Mouse (Mus musculus) CH12.LX (cell line): ENCODE data around the gene Aldh4a1. TPM values are rescaled to one million over a fixed set of nuclear protein-coding genes. Genes with fewer than 3 reads are reported as not detected.

Experiments used
- DNase-seq: peaks from one replicate; pipeline ENCODE4 v3.0.0-alpha.2; 2013; ENCODE audit errors: extremely low read depth
- H3K27ac ChIP-seq: 2 replicates; pipeline ENCODE4 v1.5.1; 2012; ENCODE audit warnings: low read depth, mild to moderate bottlenecking, control low read depth, moderate library complexity; ENCODE audit not compliant: insufficient read depth
- H3K27me3 ChIP-seq: replicated peaks from 2 replicates; pipeline ENCODE3; 2012; ENCODE audit warnings: inconsistent platforms
- H3K36me3 ChIP-seq, 2 experiments: replicated peaks in 1 of 2; 2 replicates each; pipeline versions ENCODE3 to v1.6.1; 2012; ENCODE audit warnings: inconsistent platforms in 1 of 2, low read length in 1 of 2, mild to moderate bottlenecking in 1 of 2, mixed read lengths in 1 of 2, moderate library complexity in 1 of 2; ENCODE audit not compliant: control insufficient read depth in 1 of 2, insufficient read depth in 1 of 2
- H3K4me1 ChIP-seq, 2 experiments: 2 replicates each; pipeline ENCODE4 v1.6.1; 2012; ENCODE audit warnings: inconsistent platforms in 1 of 2, moderate library complexity in 1 of 2; ENCODE audit not compliant: insufficient read depth in 2 of 2, control insufficient read depth in 1 of 2
- H3K4me2 ChIP-seq: 2 replicates; pipeline ENCODE4 v1.6.1; 2012; ENCODE audit warnings: low read depth, mild to moderate bottlenecking, control low read depth; ENCODE audit not compliant: poor library complexity, insufficient read depth, severe bottlenecking
- H3K4me3 ChIP-seq, 3 experiments: fragments of 150-350 bp in 1 of 3; sonication (generic) in 1 of 3; replicated peaks in 1 of 3; 2 replicates each; pipeline versions ENCODE3 to v1.5.1; 2011 to 2012; ENCODE audit warnings: low read depth in 2 of 3, low read length in 2 of 3, mild to moderate bottlenecking in 2 of 3, moderate library complexity in 2 of 3, control low read depth in 1 of 3, improper control_type of control experiment in 1 of 3, inconsistent platforms in 1 of 3, mixed read lengths in 1 of 3; ENCODE audit not compliant: poor library complexity in 1 of 3
- H3K79me2 ChIP-seq: replicated peaks from 2 replicates; pipeline ENCODE4 v1.6.1; 2012; ENCODE audit warnings: mild to moderate bottlenecking, moderate library complexity; ENCODE audit not compliant: control insufficient read depth, poor library complexity, insufficient read depth, severe bottlenecking; ENCODE audit errors: extremely low read depth
- H3K9ac ChIP-seq: 2 replicates; pipeline ENCODE4 v1.6.1; 2012; ENCODE audit warnings: low read depth, mild to moderate bottlenecking, control low read depth, moderate library complexity; ENCODE audit not compliant: insufficient read depth
- H3K9me3 ChIP-seq: replicated peaks from 2 replicates; pipeline ENCODE3; 2012; ENCODE audit warnings: low read length, inconsistent platforms, mixed read lengths
- CTCF ChIP-seq, 2 experiments: IDR thresholded peaks in 1 of 2; conservative IDR thresholded peaks in 1 of 2; 2 replicates each; pipeline ENCODE4 v1.5.1; 2011 to 2012; ENCODE audit warnings: low read depth in 2 of 2, low read length in 2 of 2, improper control_type of control experiment in 1 of 2, inconsistent platforms in 1 of 2, mild to moderate bottlenecking in 1 of 2, moderate library complexity in 1 of 2
- E2F4 ChIP-seq: IDR thresholded peaks from 2 replicates; pipeline ENCODE4 v1.6.1; 2011; ENCODE audit warnings: low read depth, low read length, improper control_type of control experiment; ENCODE audit not compliant: insufficient replicate concordance
- ELF1 ChIP-seq: IDR thresholded peaks from 2 replicates; pipeline ENCODE4 v1.6.1; 2014; ENCODE audit warnings: low read depth, mild to moderate bottlenecking, inconsistent platforms, low read length, improper control_type of control experiment
- ETS1 ChIP-seq: conservative IDR thresholded peaks from 2 replicates; pipeline ENCODE4 v1.6.1; 2012; ENCODE audit warnings: low read depth, mild to moderate bottlenecking, inconsistent platforms, low read length, improper control_type of control experiment, moderate library complexity
- GABPA ChIP-seq: IDR thresholded peaks from 2 replicates; pipeline ENCODE4 v1.6.1; 2012; ENCODE audit warnings: low read depth, low read length, improper control_type of control experiment, inconsistent platforms; ENCODE audit not compliant: insufficient replicate concordance
- HCFC1 ChIP-seq: IDR thresholded peaks from 2 replicates; pipeline ENCODE4 v1.6.1; 2012; ENCODE audit warnings: low read depth, mild to moderate bottlenecking, inconsistent platforms, low read length, improper control_type of control experiment
- IRF4 ChIP-seq: IDR thresholded peaks from 2 replicates; pipeline ENCODE4 v1.6.1; 2014; ENCODE audit warnings: low read depth, mild to moderate bottlenecking, inconsistent platforms, low read length, improper control_type of control experiment
- JUN ChIP-seq: IDR thresholded peaks from 2 replicates; pipeline ENCODE4 v1.6.1; 2011; ENCODE audit warnings: low read depth, mild to moderate bottlenecking, low read length, improper control_type of control experiment, moderate library complexity; ENCODE audit not compliant: insufficient read depth
- MXI1 ChIP-seq: IDR thresholded peaks from 2 replicates; pipeline ENCODE4 v1.6.1; 2011; ENCODE audit warnings: mild to moderate bottlenecking, low read depth, low read length, improper control_type of control experiment
- POLR2A ChIP-seq: IDR thresholded peaks from 2 replicates; pipeline ENCODE4 v1.6.1; 2011; ENCODE audit warnings: low read depth, mild to moderate bottlenecking, improper control_type of control experiment, low read length
- POLR2AphosphoS2 ChIP-seq: IDR thresholded peaks from 2 replicates; pipeline ENCODE4 v1.6.1; 2011; ENCODE audit warnings: low read depth, low read length, improper control_type of control experiment
- SIN3A ChIP-seq: IDR thresholded peaks from 2 replicates; pipeline ENCODE4 v1.6.1; 2012; ENCODE audit warnings: low read length, improper control_type of control experiment, inconsistent platforms
- TCF12 ChIP-seq: IDR thresholded peaks from 2 replicates; pipeline ENCODE4 v1.6.1; 2014; ENCODE audit warnings: low read depth, mild to moderate bottlenecking, inconsistent platforms, low read length, improper control_type of control experiment
- UBTF ChIP-seq: IDR thresholded peaks from 2 replicates; pipeline ENCODE4 v1.6.1; 2012; ENCODE audit warnings: low read depth, mild to moderate bottlenecking, inconsistent platforms, low read length, improper control_type of control experiment, moderate library complexity
- dilution Hi-C: fragments of 300-500 bp; cut with MboI; formaldehyde crosslinking; loops from 2 replicates; pipeline ENCODE4 v1.14.3; 2020; ENCODE audit warnings: low sequenced_read_pairs; ENCODE audit not compliant: extremely low pct_unique_long_range_greater_than_20kb, extremely low pct_ligation_motif_present
- in situ Hi-C: fragments of 300-500 bp; cut with MboI; formaldehyde crosslinking; loops from 3 replicates; pipeline ENCODE4 v1.14.3; 2019; ENCODE audit warnings: low sequenced_read_pairs, low pct_ligation_motif_present, low pct_unique_long_range_greater_than_20kb, mixed read lengths
- polyA plus RNA-seq: library from polyadenylated mRNA; unstranded; fragments of >175 nt; gene quantifications from 2 replicates; pipeline ENCODE4 v1.2.1, GENCODE M21; 2012; ENCODE audit warnings: low read depth; ENCODE audit not compliant: insufficient read length
- total RNA-seq, 2 experiments: library from RNA; depleted of rRNA; stranded (reverse); fragments of 300-350 nt in 1 of 2; fragments of >200 nt in 1 of 2; gene quantifications; 2 replicates each; pipeline ENCODE4 v1.2.3; 2012 to 2014

Aldh4a1 gene
- total and polyA plus RNA-seq, 3 experiments, result 6.5 to 18.0 (median 6.5) TPM

DNA sequence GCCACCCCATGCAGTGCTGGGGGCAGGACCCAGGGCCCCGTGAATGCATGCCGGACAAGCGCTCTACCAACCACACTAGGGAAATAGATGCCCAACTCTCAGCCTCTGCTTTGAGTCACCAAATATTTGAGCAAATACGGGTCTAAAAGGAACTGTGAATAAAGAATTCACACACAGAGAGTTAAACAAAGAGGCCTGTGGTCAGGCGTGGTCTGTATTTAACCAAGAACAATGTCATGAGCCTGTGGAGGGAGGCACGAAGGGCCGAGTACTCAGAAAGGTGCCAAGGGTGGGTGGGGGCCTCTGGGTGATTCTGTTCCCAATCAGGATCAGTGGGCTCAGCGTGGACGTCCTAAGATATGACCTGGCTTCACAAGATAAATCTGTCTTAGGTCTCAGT lies 65.4 kb downstream of the Aldh4a1 start:
- in situ Hi-C loops (loop anchor here (10.0 kb wide), 1 partner anchor 167 kb away; no protein-coding TSS in a partner anchor), dilution Hi-C loops (no loop called here)
- Histone ChIP-seq H3K27me3 (peaks cover 55% of the 10 kb centered on the region), H3K9ac (no peak overlapping the region), H3K9me3 (no peaks in the 10 kb centered on the region), H3K27ac (no peak overlapping the region), H3K4me3 (no peak overlapping the region), H3K4me2 (no peak overlapping the region), H3K79me2 (no peaks in the 10 kb centered on the region), H3K36me3 (no peaks in the 10 kb centered on the region), H3K4me1 (no peaks in the 10 kb centered on the region)
- TF ChIP-seq E2F4 (no peak), IRF4 (no peak), GABPA (no peak), CTCF (conservative IDR thresholded peaks at IDR 0.05 in 1 of 2, IDR thresholded peaks at IDR 0.05 in 1 of 2; ENCODE audit: low read depth in 2 of 2, low read length in 2 of 2) (no peak), SIN3A (no peak), TCF12 (no peak), ELF1 (no peak)
- DNase-seq, result no peak

DNA sequence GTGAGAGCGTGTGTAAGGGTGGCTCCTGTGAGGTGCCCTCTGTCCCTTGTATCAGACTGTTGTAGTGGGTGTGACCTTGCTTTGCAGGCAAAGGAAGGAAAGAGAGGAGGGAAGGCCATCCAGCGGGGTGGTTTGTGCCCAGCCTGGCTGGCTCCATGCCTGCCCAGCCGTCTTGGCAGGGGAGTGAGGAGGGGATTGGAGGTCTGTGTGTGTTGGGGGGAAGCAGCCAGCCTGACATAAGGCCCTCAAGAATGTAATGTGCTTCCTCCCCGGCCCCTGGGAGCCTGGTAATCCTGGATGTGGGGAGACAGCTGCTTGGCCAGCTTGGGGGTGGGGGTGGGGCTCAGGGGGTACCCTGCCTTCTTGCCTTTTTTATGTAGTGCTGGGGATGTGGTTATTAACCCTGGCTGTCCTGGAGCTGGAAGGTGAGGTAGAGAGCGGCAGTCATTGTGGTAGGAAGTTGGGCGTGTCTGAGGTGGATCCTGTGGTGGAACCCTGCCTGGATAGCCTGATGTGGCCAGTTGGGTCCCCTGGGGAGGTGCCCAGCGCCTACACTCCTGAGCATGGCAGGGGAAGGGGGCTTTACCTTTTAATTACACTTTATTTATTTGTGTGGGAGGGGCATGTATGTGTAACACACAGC lies 67.1 kb downstream of the Aldh4a1 start:
- no peaks in the 10 kb centered on the region for H3K4me1 ChIP-seq
- H3K27me3 ChIP-seq, result peaks cover 70% of the 10 kb centered on the region
- H3K27ac ChIP-seq, result no peak overlapping the region
- no peak for TF ChIP-seq JUN
- no peak for TF ChIP-seq POLR2A
- H3K4me2 ChIP-seq, result no peak overlapping the region
- in situ Hi-C loops, result loop anchor here (10.0 kb wide), 1 partner anchor 165 kb away; no protein-coding TSS in a partner anchor
- DNase-seq, result no peak
- no peak overlapping the region for H3K4me3 ChIP-seq
- no peaks in the 10 kb centered on the region for H3K36me3 ChIP-seq
- H3K9me3 ChIP-seq, result no peaks in the 10 kb centered on the region
- H3K79me2 ChIP-seq, result no peaks in the 10 kb centered on the region
- dilution Hi-C loops, result no loop called here
- no peak overlapping the region for H3K9ac ChIP-seq

DNA sequence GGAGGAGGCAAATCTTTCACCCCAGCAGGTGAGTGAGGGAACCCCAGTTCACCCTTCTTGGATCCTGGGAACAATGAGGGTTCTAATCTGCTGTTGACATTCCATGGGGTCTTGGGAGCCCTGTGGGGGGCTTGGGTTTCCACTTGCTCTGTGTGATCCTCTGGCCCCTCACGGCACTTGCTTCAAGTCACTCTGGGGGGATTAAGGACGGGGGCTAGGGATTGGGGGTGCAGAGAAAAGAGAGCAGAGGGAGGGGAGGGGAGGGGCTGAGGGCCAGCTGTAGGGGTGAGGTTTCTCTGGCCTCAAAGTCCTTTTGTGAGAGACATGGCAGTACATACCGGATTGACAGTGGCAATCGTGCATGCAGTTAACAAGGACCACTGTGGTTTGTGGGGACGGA lies 70.6 kb downstream of the Aldh4a1 start:
- in situ Hi-C loops, result no loop called here
- no peaks in the 10 kb centered on the region for H3K4me1 ChIP-seq
- no peaks in the 10 kb centered on the region for H3K79me2 ChIP-seq
- peaks cover 71% of the 10 kb centered on the region for H3K27me3 ChIP-seq
- no peak overlapping the region for H3K4me3 ChIP-seq
- no peak overlapping the region for H3K9ac ChIP-seq
- H3K27ac ChIP-seq, result no peak overlapping the region
- no peak overlapping the region for H3K4me2 ChIP-seq
- no peak for DNase-seq
- no peaks in the 10 kb centered on the region for H3K9me3 ChIP-seq
- dilution Hi-C loops, result no loop called here
- TF ChIP-seq ETS1, result no peak
- TF ChIP-seq UBTF, result no peak
- no peak for TF ChIP-seq POLR2AphosphoS2
- TF ChIP-seq HCFC1, result no peak
- TF ChIP-seq E2F4, result no peak
- no peak for TF ChIP-seq ELF1
- no peak for TF ChIP-seq MXI1
- no peaks in the 10 kb centered on the region for H3K36me3 ChIP-seq
